ENCODE assay signal across 17 mouse cellular contexts in the genomic region with DNA sequence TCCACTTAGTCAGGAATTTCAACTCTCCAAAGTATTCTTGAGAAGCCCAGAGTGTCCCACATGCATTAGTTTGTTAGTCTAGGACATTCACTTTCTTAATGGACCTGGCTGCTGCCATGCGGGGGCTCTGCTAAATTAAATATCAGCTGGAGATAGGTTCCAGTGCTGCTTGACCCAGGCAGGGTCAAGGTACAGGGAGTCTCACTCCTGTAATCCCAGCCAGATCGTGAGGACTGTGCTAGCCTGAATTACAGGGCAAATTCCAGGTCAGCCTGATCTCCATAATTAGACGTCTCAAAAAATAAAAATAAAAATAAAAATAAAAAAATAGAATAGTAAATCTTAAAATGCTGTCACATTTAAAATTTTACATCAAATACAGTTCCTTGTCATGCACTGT. TPM values are rescaled to one million over a fixed set of nuclear protein-coding genes. Genes with fewer than 3 reads are reported as not detected.
"Had no signal": no experiment of that assay in that cellular context is flagged by ENCODE, and none has a peak within 500 bp of the region (broad histone marks: within the 10 kb centered on the region; RNA-seq: fewer than 3 reads in every experiment).

No protein-coding gene starts in this region.

- ATAC-seq: intestine, embryonic 15.5 days; liver, embryonic 12.5 days; lung, postnatal 0 days had no signal

- H3K27ac ChIP-seq: hindbrain, embryonic 15.5 days; intestine, embryonic 15.5 days; left cerebral cortex, adult 2 months; liver, embryonic 12.5 days; liver, embryonic 15.5 days; macrophage; midbrain, embryonic 12.5 days; midbrain, embryonic 15.5 days; neural tube, embryonic 13.5 days; stomach, embryonic 15.5 days had no signal

- H3K27me3 ChIP-seq: hindbrain, embryonic 15.5 days; intestine, embryonic 15.5 days; liver, embryonic 12.5 days; liver, embryonic 15.5 days; midbrain, embryonic 12.5 days; midbrain, embryonic 15.5 days; neural tube, embryonic 13.5 days; stomach, embryonic 15.5 days had no signal

- H3K9me3 ChIP-seq: hindbrain, embryonic 15.5 days; intestine, embryonic 15.5 days; liver, embryonic 12.5 days; liver, embryonic 15.5 days; midbrain, embryonic 12.5 days; midbrain, embryonic 15.5 days; neural tube, embryonic 13.5 days; stomach, embryonic 15.5 days had no signal

- H3K9ac ChIP-seq: hindbrain, embryonic 15.5 days; intestine, embryonic 15.5 days; liver, embryonic 12.5 days; liver, embryonic 15.5 days; lung, embryonic 14.5 days; midbrain, embryonic 12.5 days; midbrain, embryonic 15.5 days; neural tube, embryonic 13.5 days; stomach, embryonic 15.5 days had no signal

- H3K4me3 ChIP-seq: hindbrain, embryonic 15.5 days; intestine, embryonic 15.5 days; left cerebral cortex, adult 2 months; liver, embryonic 12.5 days; liver, embryonic 15.5 days; midbrain, embryonic 12.5 days; midbrain, embryonic 15.5 days; neural tube, embryonic 13.5 days; stomach, embryonic 15.5 days had no signal

- H3K36me3 ChIP-seq: hindbrain, embryonic 15.5 days; intestine, embryonic 15.5 days; liver, embryonic 12.5 days; liver, embryonic 15.5 days; midbrain, embryonic 12.5 days; midbrain, embryonic 15.5 days; neural tube, embryonic 13.5 days; stomach, embryonic 15.5 days had no signal

- H3K4me1 ChIP-seq: intestine, embryonic 15.5 days; liver, embryonic 12.5 days; liver, embryonic 15.5 days; midbrain, embryonic 15.5 days; stomach, embryonic 15.5 days had no signal

- DNase-seq: layer of hippocampus, postnatal 36 days; lung, embryonic 14.5 days; retina, postnatal 1 day; right cerebral cortex, postnatal 25 days; spleen, adult 18-20 months; thymus, postnatal 25 days had no signal

- H3K4me2 ChIP-seq: hindbrain, embryonic 15.5 days; intestine, embryonic 15.5 days; liver, embryonic 12.5 days; liver, embryonic 15.5 days; lung, embryonic 14.5 days; midbrain, embryonic 12.5 days; midbrain, embryonic 15.5 days; neural tube, embryonic 13.5 days; stomach, embryonic 15.5 days had no signal

RNA-seq across cellular contexts. Expression of gene Gm49321, which starts 44.8 kb away (rescaled TPM):
- polyA plus RNA-seq: macrophage had no signal
